Mouse (Mus musculus) testis, adult 2 months (tissue): ENCODE data around the gene Akap2. TPM values are rescaled to one million over a fixed set of nuclear protein-coding genes. Genes with fewer than 3 reads are reported as not detected.

ENCODE experiments used
- H3K27ac ChIP-seq: fragments of 200-500 bp; 2 replicates; pipeline ENCODE4 v1.5.1; 2012; ENCODE audit warnings: low read depth, low read length; ENCODE audit not compliant: control insufficient read depth, insufficient read depth
- H3K27me3 ChIP-seq: fragments of 200-500 bp; 2 replicates; pipeline ENCODE4 v1.6.1; 2012; ENCODE audit warnings: mild to moderate bottlenecking, low read length, moderate library complexity; ENCODE audit not compliant: control insufficient read depth, insufficient read depth
- H3K36me3 ChIP-seq: fragments of 200-500 bp; 2 replicates; pipeline ENCODE4 v1.6.1; 2012; ENCODE audit warnings: mild to moderate bottlenecking, low read length; ENCODE audit not compliant: control insufficient read depth, insufficient read depth
- H3K4me1 ChIP-seq: fragments of 200-500 bp; 2 replicates; pipeline ENCODE4 v1.6.1; 2012; ENCODE audit warnings: low read length; ENCODE audit not compliant: control insufficient read depth, insufficient read depth
- H3K4me3 ChIP-seq: fragments of 200-500 bp; 2 replicates; pipeline ENCODE4 v1.5.1; 2012; ENCODE audit warnings: low read depth, mild to moderate bottlenecking, low read length, moderate library complexity, mixed read lengths; ENCODE audit not compliant: control insufficient read depth
- CTCF ChIP-seq: fragments of 200-500 bp; IDR thresholded peaks from 2 replicates; pipeline ENCODE4 v1.5.1; 2012; ENCODE audit warnings: low read depth, mild to moderate bottlenecking, inconsistent platforms, low read length, moderate library complexity; ENCODE audit not compliant: control insufficient read depth, insufficient read depth, insufficient replicate concordance
- POLR2A ChIP-seq: fragments of 200-500 bp; IDR thresholded peaks from 2 replicates; pipeline ENCODE4 v1.6.1; 2012; ENCODE audit warnings: low read depth, mild to moderate bottlenecking, inconsistent platforms, low read length, moderate library complexity; ENCODE audit not compliant: control insufficient read depth
- polyA plus RNA-seq: library from polyadenylated mRNA; depleted of rRNA; stranded (reverse); fragments of >200 nt; gene quantifications from 2 replicates; pipeline ENCODE4 v1.2.3, GENCODE M21; 2012

The Akap2 gene
- polyA plus RNA-seq, 1 experiment, result 18.1 TPM

DNA sequence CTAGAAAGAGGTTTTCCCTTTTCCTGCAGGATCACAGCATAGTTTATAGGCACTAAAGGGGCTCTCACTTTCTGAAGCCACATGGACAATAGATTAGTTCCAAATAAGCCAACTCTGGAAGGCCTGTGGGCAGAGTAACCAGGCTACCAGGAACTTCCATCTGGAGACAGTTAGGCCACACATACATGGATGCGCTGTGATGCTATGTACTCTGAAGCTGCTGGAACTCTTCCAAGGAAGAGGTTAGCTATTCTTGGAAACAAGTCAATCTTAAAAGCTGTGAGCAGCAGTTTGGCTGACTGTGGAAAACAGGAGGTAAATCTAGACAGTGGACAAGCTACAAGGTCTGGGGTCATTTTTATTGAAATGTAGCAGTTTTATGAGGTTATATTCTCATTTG is 46.9 kb downstream of the Akap2 start:
- Histone ChIP-seq H3K4me3 (no peak overlapping the region), H3K36me3 (no peaks in the 10 kb centered on the region), H3K27ac (no peak overlapping the region), H3K4me1 (no peaks in the 10 kb centered on the region), H3K27me3 (no peaks in the 10 kb centered on the region)
- no peak for TF ChIP-seq POLR2A
- TF ChIP-seq CTCF, result no peak

GRCm38 (mm10) chr4:57764926-57765325 is 47.5 kb downstream of the Akap2 start:
- Histone ChIP-seq H3K27ac (no peak overlapping the region), H3K4me3 (no peak overlapping the region), H3K36me3 (no peaks in the 10 kb centered on the region), H3K4me1 (no peaks in the 10 kb centered on the region), H3K27me3 (no peaks in the 10 kb centered on the region)
- TF ChIP-seq CTCF (no peak), POLR2A (no peak)

DNA sequence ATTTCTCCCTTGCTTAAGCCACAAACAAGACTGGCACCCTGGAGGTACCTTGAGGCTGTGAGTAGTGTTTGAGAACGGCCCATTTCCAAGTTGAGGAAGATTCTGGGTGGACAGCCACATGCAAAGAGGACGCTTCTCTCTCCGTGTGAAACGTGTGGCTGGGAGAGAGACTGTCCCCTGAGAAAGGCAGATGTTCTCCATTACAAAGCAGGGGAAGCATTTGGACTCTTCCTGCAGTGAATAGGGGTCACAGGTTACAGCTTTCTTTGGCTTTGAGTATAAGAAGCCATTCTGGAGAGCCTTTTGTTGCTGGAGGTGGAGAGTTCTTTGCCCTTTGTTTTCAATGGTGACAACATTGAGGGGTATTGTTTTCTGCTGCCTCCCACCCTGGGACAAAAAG is 48.3 kb downstream of the Akap2 start:
- Histone ChIP-seq H3K36me3 (no peaks in the 10 kb centered on the region), H3K27ac (no peak overlapping the region), H3K4me1 (no peaks in the 10 kb centered on the region), H3K27me3 (no peaks in the 10 kb centered on the region), H3K4me3 (no peak overlapping the region)
- TF ChIP-seq POLR2A, result no peak
- TF ChIP-seq CTCF, result no peak

DNA sequence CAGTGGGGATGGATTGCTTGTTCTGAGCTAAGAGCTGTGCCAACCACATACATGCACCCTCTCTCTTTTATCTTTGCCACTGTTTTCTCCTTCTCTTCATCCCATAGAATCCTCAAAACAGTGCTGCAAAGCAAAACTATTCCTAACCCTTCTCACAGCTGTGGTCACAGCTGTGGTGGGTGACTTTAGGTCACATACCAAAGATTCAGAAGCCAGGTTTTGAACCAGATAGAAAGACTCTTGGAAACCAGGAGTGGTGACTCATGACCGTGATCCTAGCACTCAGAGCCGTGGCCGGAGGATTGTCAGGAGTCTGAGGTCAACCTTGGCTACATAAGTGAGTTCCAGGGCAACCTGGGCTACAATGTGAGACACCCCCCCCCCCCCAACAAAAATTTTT is 51.5 kb downstream of the Akap2 start:
- no peaks in the 10 kb centered on the region for H3K27me3 ChIP-seq
- H3K4me1 ChIP-seq, result no peaks in the 10 kb centered on the region
- no peak overlapping the region for H3K27ac ChIP-seq
- H3K36me3 ChIP-seq, result no peaks in the 10 kb centered on the region
- H3K4me3 ChIP-seq, result no peak overlapping the region
- TF ChIP-seq CTCF (no peak), POLR2A (no peak)

GRCm38 (mm10) chr4:57770185-57770823 is 52.8 kb downstream of the Akap2 start:
- H3K27ac ChIP-seq, result no peak overlapping the region
- no peaks in the 10 kb centered on the region for H3K4me1 ChIP-seq
- TF ChIP-seq CTCF (no peak), POLR2A (no peak)
- no peak overlapping the region for H3K4me3 ChIP-seq
- no peaks in the 10 kb centered on the region for H3K36me3 ChIP-seq
- no peaks in the 10 kb centered on the region for H3K27me3 ChIP-seq

DNA sequence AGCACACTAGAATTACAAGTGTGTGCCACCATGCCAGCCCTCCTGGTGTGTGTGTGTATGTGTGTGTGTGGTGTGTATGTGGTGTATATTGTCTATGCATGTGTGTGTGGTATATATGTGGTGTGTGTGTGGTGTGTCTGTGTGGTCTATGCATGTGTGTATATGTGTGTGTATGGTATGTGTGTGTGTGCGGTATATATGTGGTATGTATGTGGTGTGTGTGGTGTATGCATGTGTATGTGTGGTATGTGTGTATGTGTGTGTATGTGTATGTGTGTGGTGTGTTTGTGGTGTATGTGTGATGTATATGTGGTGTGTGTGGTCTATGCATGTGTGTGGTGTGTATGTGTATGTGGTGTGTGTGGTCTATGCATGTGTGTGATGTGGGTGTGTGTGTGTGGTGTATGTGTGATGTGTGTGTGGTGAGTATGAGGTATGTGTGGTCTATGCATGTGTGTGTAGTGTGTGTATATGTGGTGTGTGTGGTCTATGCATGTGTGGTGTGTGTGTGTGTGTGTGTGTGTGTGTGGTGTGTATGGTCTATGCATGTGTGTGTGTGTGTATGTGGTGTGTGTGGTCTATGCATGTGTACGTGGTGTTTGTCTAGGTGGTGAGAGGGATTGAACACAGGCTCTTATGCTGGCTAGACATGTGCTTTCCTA is 54.2 kb downstream of the Akap2 start:
- no peaks in the 10 kb centered on the region for H3K36me3 ChIP-seq
- TF ChIP-seq CTCF (no peak), POLR2A (no peak)
- no peak overlapping the region for H3K4me3 ChIP-seq
- no peaks in the 10 kb centered on the region for H3K27me3 ChIP-seq
- no peaks in the 10 kb centered on the region for H3K4me1 ChIP-seq
- no peak overlapping the region for H3K27ac ChIP-seq

- peak overlapping the region; percentile 62 for H3K27ac ChIP-seq
- H3K4me3 ChIP-seq, result no peak overlapping the region
- no peaks in the 10 kb centered on the region for H3K4me1 ChIP-seq
- H3K36me3 ChIP-seq, result no peaks in the 10 kb centered on the region
- H3K27me3 ChIP-seq, result no peaks in the 10 kb centered on the region
- TF ChIP-seq CTCF (no peak), POLR2A (no peak)
Observed at GRCm38 (mm10) chr4:57772851-57773510, 55.5 kb downstream of the Akap2 start.
